Mouse (Mus musculus): ENCODE data around the gene Chd2.

Chd2 gene

GRCm38 (mm10) chr7:73434336-73434677, 107.3 kb downstream of the Chd2 start:
- DNase-seq = no peak

- DNase-seq = no peak
Measured at GRCm38 (mm10) chr7:73433637-73434335, 107.8 kb downstream of the Chd2 start.

DNA sequence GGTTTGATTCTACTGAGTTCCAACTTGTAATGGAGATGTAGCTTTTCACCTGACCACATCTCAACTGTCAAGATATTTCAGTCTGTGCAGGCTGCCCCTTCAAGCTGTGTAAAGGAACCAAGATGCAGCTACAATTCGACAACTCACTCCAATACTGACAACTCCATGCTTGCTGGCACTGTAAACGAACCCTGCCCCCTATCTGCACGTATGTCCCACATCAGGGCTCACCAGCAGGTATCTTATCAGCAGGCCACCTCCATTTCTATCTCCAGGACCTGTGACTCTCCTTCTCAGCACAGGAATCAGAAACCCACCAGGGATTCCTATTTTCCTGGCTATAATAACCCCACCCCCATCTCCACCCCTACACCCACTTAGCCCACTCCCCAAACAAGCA, 113.1 kb downstream of the Chd2 start:
- no peak for DNase-seq

GRCm38 (mm10) chr7:73427794-73428193, 113.8 kb downstream of the Chd2 start:
- no peak for DNase-seq

DNA sequence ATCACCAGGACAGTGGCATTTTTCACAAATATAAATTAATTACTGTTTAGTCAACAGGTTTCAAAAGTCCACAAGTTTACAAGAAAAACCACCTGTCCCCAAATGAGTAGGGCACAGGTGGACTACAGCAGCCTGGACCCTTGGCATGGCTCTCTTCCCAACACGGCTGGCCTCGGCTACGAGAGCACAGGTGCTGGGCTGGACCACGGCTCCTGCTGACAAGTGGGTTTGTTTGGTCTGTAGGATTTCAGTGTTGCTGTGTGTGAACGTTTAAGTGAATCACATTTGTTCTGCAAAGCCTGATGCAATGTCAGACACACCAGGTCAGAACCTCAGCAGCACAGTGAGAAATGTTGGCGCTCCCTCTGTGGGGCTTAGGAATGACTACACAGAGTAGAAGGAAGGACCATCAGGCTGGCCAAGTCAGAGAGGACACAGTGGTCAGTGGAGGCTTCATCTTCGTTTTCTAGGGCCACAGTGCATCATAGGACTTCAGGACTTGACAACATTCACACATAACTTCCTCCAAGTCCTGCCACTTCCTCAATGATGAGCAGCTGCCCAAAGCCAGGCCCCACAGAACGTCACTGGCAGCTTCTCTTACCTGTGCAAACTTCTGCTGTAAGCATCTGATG, 114.8 kb downstream of the Chd2 start:
- DNase-seq = no peak

GRCm38 (mm10) chr7:73426235-73426634, 115.4 kb downstream of the Chd2 start:
- peak; percentile 30 for DNase-seq

DNA sequence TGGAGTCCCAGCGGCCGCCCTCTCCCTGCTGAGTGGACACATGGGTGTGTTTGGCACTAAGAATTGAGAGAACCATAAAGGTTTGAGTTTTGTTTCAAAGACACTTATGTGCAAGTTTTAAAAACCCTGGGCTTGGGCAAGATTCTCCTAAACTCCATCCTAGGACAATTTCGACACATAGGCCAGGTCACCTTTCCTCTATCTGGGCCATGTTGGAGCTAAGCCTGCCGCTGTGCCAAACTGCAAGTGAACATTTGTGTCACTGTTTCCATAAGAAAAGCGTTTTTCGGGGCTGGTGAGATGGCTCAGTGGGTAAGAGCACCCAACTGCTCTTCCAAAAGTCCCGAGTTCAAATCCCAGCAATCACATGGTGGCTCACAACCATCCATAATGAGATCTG, 116.2 kb downstream of the Chd2 start:
- no peak for DNase-seq

DNA sequence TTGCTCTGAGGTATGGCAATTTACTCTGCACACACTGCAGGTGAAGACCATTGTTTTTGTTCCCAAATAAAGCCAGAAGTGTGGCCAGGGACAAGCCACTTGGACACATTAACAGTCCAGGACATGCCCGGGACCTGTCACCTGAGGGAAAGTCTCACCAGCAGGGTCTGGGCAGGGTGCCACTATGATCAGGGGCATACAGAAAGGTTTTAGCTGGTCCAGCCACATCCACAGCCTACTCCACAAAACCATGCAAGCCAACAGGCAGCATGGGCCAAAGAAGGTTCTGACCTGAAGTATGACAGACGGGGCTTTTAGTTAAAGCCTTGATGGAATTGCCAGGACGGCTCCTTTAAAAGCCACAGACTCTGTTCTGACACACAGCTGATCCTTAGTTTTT, 116.9 kb downstream of the Chd2 start:
- DNase-seq = no peak

DNA sequence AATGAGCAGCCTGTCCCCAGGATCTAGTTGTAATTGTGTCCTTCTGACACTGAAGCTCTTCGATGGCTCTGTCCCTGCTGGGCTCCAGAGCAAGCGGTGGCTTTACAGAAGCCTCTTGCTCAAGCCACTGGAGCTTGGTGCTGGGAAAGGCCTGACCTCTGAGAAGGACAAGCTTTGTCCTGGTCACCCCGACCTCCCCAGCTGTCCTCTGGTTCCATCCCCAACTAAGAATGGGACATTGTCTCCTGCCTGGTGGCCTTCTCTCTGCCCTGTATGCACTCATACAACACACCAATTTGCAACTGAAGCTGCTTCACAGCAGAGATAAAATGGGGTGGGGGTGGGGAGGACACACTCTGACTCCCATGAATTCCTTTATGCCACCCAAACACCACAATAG, 117.4 kb downstream of the Chd2 start:
- no peak for DNase-seq

- no peak for DNase-seq
Measured at GRCm38 (mm10) chr7:73423236-73423635, 118.4 kb downstream of the Chd2 start.

DNA sequence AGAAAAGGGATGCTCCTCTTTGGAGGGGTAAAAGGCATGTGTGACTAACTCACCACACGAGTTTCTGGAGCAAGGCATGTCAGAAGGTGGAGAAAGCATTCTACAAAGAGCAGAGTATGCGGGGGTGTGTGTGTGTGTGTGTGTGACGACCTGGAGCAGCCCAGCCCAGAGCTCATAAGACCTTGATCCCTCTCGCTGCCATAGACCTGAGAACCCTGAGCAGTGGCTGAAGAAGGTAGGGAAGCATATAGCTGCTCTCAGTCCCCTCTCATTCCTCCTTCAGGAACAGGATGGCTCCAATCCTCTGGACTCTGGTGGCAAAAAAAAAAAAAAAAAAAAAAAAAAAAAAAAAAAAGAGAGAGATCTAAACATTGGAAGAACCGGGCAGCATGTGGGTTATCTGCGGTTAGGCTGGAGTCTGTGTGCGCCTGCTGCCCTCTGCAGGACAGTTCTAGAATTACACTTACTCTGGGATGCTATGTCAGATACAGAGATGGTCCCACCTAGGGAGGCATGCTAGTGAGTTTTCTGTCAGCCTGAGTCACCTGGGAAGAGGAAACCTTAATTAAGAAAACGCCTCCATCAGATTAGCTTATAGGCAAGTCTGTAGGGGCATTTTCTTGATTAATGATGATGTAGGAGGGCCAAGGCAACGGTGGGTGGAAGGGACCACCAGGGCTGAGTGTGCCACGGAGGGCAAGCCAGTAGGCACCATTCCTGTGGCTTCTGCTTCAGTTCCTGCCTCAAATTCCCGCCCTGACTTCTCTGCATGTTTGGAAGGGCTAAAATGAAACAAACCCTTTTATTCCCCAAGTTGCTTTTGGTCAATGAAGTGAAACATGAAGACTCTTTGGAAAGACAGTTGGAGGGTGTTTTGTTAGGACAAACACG, 119.2 kb downstream of the Chd2 start:
- peak; percentile 78 for DNase-seq

GRCm38 (mm10) chr7:73421278-73422015, 120.2 kb downstream of the Chd2 start:
- no peak for DNase-seq

GRCm38 (mm10) chr7:73420827-73421226, 120.8 kb downstream of the Chd2 start:
- no peak for DNase-seq

GRCm38 (mm10) chr7:73419375-73419774, 122.3 kb downstream of the Chd2 start:
- DNase-seq = no peak

DNA sequence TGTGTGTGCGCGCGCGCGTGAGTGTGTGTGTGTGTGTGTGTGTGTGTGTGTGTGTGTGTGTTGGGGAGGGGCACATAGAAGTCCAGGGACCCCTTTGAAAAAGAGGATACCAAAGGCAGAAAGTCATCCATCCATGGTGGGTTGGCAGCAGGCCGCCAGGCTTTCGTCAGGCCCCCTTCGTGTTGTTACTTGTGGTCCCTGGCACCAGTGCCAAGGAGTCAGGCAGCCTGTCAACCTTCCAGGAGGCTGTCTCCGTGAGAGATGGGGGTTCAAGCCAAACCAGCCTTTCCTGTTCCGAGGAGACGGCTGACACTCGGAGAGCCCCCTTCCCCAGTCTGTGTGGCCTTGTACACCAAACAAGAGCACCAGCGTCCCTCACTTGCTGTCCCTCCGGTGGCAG, 127.4 kb downstream of the Chd2 start:
- no peak for DNase-seq

GRCm38 (mm10) chr7:73412419-73412818, 129.2 kb downstream of the Chd2 start:
- no peak for DNase-seq

DNA sequence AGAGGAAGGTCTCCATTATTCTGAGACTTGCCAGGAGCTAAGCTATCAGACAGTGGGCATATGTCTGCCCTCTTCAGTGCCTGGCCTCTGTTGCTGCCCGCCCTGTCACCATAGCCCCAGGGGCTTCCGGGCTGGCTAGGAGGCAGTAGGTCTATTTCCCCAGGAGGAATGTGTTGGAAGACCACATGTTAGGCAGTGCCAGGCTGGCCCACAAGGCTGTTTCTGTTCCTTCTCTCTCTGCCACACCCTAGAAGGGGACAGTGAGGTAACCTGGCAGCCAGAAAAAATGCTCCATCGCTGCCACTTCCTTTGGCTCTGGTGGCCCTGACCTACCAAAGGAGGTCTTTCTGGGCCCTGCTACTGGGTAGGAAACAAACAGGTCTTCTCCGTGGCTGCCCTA, 129.6 kb downstream of the Chd2 start:
- no peak for DNase-seq

- DNase-seq = no peak
Measured at GRCm38 (mm10) chr7:73411523-73411922, 130.1 kb downstream of the Chd2 start.

DNA sequence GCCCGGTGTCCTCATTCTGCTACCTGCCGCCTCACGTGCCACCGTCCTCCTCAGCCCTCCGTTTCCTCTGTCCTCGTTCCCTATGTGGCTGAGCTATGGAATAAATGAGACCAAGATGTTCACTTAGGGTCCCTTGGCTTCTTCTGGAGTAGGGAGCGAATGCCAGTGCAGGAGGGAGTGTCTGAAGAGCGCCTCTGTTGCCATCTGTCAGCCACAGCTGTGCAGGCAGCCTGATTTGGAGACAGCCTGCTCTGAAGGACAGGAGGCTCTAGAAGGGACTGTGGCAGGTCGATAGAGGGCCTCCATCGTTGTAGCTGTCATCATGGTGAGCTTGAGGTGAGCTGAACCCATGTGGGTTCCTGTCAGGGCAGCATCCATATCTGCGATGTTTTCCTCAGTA, 136.1 kb downstream of the Chd2 start:
- DNase-seq = no peak

DNA sequence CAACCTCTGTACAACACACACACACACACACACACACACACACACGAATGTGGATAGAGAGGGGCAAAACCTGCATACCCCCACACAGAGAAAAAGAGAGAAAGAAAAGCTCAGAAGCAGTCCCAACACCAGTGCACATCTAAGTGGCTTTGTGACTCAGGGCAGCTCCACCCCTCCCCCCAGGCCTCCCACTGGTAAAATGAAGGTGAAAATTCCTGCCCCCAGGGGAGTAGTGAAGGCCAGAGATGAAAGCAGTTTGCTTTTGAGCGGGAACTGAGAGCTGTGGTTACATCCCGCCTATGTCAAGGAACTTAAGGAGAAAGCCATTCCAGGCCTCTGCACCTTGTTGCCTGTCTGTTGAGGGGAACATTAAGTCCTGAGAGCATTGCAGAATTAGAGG, 138.1 kb downstream of the Chd2 start:
- no peak for DNase-seq

DNA sequence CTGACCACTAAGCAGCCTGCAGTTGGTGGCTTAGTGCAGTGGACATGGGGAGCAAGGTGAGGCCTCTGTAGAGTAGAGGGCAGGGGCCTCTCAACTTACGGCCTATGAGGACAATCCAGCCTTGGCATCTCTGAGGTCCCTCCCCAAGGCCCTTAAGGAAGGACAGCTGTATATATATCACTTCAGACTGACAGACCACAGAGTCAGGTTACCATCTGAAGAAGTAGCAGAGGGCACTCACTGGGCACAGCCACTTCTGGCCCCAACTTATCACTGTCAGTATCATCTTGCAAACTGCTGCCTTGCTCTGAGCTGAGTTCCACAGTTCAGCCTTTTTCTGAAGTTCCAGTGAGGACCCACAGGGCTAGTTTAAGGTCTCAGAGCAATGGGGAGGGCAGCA, 139.0 kb downstream of the Chd2 start:
- no peak for DNase-seq

- DNase-seq = no peak
Measured at GRCm38 (mm10) chr7:73402106-73402505, 139.5 kb downstream of the Chd2 start.

Data from lung, postnatal 14 days (tissue).